Mouse (Mus musculus) activated CD4-positive, CD25-positive, alpha-beta regulatory T cell (primary cell): ENCODE data around the gene Hepacam. TPM values are rescaled to one million over a fixed set of nuclear protein-coding genes. Genes with fewer than 3 reads are reported as not detected.

Experiments used
- polyA plus RNA-seq, 2 experiments: library from polyadenylated mRNA; unstranded; fragments of 100-300 nt; shearing (Covaris generic); gene quantifications; one replicate each; pipeline ENCODE4 v1.2.1; 2017

The Hepacam gene
- polyA plus RNA-seq: not detected

DNA sequence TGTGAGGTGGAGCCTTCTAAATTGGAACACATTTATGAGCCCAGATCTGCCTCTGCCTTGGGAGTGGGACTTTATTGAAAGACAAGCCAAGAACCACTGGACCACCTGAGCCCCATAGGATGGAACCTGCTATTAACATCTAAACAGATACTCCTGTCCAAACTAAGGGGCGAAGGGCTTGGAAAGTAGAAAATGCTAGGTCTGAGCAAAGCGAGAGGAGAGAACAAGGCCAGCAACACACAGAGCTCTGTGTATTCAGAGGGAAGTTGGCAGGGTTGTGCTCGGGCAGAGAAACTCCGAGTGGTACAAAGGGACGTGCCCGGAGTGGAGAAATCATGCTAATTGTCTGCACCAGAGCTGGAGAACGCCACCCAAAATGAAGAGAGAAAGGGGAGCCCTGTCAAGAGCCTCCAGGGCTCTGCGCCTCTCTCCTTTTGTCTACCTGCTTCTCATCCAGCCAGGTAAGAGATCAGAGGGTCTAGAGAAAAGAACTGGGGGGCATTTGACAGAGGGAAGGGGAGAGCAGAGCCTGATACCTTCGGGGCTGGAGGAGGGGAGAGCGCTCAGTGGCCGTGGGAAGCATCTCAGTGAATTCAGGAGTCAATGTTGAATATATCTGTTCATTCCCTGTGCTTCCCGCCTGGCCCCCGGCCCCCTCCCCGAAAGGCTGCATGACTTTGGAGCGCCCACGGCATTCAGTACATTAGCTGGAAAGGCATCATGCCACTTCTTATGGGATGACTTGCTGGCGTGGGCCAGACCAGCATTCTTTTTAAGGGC is at the start of gene Hepacam:
Gene Hepacam (plus strand): TSS at position 51 of the 780 bp plus-strand sequence.

DNA sequence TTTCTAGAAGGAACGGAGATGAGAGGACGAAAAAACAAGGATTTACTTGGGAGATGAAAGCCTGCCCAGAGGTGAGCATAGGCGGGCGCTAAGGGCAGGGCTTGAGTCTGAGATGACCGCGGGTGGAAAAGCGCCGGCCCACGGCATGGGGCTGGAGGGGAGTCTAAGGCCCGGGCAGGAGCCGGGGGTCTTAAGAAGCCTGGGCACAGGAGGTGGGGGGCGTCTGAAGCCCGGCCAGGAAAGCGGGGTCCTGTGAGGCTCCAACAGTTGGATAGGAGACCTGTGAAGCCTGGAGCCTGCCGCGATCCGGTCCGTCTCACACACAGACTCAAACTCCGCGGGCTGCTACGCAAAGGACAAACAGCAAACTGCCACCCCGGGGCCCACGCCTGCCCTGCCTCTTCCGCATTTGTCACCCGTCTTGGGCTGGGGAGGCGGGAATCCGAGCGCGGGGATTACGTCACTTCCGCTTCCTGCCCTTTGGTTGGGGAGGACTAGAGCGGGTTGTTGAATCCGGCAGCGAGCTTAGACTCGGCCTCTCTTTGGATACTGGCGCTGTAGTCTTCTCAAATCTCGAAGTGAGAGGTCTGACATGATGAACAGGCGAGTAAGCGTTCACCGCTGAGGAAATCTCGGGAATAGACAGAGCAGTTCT is 19.0 kb upstream of the Hepacam start, which contains the start of gene Ccdc15:
Gene Ccdc15 (minus strand): TSS at position 445 of the 655 bp plus-strand sequence.

DNA sequence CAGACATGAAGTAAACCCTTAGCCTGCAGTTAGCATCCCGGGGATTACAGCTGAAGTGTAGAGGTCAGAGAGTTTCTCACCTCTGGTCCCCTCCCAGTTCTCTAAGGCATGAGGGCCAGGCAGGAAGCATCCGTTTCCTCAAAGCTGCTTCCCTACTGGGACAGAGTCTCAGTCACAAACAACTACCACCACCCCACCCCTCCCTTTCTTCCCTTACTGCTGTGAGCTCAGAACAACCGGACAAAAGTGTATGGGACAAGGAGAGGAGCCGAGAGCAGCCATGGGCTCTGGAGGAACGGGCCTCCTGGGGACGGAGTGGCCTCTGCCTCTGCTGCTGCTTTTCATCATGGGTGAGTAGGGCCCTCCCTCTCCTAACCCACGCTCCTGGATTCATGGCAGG is 34.7 kb downstream of the Hepacam start, which contains the start of gene Robo4:
Gene Robo4 (plus strand): TSS at position 96 of the 400 bp plus-strand sequence.

DNA sequence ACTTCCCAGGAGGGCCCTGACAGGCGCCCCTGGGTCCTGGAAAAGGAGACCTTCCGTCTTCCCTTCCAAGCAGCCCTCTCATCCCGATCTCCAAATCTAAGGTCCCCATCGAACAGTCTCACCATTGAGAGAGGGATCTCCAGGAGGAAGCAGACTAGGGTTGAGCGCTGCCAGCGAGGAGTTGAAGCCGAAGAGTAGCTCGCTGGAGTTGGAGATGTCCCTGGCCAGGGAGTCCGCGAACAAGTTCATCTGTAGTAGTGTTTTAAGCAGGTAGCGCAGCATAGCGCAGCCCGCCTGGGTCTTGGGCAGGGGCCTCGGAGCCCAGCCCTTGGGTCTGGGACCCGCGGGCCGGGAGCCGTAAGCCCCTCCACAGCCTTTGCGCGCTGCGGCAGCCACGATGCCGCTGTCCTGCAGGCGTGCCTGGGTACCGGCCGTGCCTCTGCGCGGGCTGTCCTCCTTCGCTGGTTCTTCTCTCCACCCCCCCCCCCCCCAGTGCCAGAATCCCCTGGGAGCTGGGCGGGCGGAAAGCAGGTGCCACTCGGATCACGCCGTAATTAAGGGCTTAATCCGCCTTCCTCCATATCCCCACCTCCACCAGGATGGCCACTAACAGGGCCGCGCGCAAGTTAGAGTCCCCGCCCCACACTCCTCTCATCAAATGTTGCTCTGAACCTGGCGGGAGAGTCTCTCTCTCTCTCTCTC is 65.7 kb downstream of the Hepacam start, which contains the start of gene Robo3:
Gene Robo3 (minus strand): TSS at position 527 of the 702 bp plus-strand sequence.

Other genes starting within 250 kb of the Hepacam start
- under 1 TPM in 1 of 2 experiments, not detected in 1; 0.10 TPM for gene Pknox2, start 219.9 kb upstream of the Hepacam start, polyA plus RNA-seq
- gene Tmem218, start 159.1 kb upstream of the Hepacam start, polyA plus RNA-seq: 1 to 10 TPM; 1.9 to 3.5 TPM
- 1 to 10 TPM; 2.5 to 3.6 TPM for gene Slc37a2, start 111.6 kb upstream of the Hepacam start, polyA plus RNA-seq
- gene Ccdc15, start 18.9 kb upstream of the Hepacam start, polyA plus RNA-seq: 1 to 10 TPM; 3.1 to 5.1 TPM
- gene Robo4, start 34.5 kb downstream of the Hepacam start, polyA plus RNA-seq: under 1 TPM in 1 of 2 experiments, not detected in 1; 0.12 TPM
- under 1 TPM in 1 of 2 experiments, not detected in 1; 0.20 TPM for gene Robo3, start 65.9 kb downstream of the Hepacam start, polyA plus RNA-seq
- gene Msantd2, start 122.0 kb downstream of the Hepacam start, polyA plus RNA-seq: 10 to 100 TPM; 18.1 to 19.9 TPM
- gene Esam, start 160.7 kb downstream of the Hepacam start, polyA plus RNA-seq: under 1 TPM; 0.42 to 0.69 TPM
- not detected for gene Vsig2, start 171.9 kb downstream of the Hepacam start, polyA plus RNA-seq
- gene Nrgn, start 185.6 kb downstream of the Hepacam start, polyA plus RNA-seq: 1 to 10 TPM; 1.5 to 3.2 TPM
- 10 to 100 TPM in 1 of 2 experiments, 1 to 10 TPM in 1; 8.5 to 13.0 TPM for gene Siae, start 188.3 kb downstream of the Hepacam start, polyA plus RNA-seq
- 1 to 10 TPM in 1 of 2 experiments, under 1 TPM in 1; 0.55 to 1.2 TPM for gene Spa17, start 246.4 kb downstream of the Hepacam start, polyA plus RNA-seq